Mouse (Mus musculus) liver, embryonic 16.5 days (tissue): ENCODE results near the gene Olr1. TPM values are rescaled to one million over a fixed set of nuclear protein-coding genes. Genes with fewer than 3 reads are reported as not detected.

Experiments
- ATAC-seq: fragments of 200-750 bp; cut with Nextera tagmentation; 2 replicates; pipeline ENCODE4 v1.8.0; 2017; ENCODE audit warnings: low read depth, mild to moderate bottlenecking, moderate number of reproducible peaks, moderate library complexity
- H3K27ac ChIP-seq: fragments of 300-500 bp; sonication (generic); 2 replicates; pipeline ENCODE4 v1.5.1; 2014; ENCODE audit warnings: mild to moderate bottlenecking, low read length
- H3K27me3 ChIP-seq: fragments of 300-500 bp; sonication (generic); 2 replicates; pipeline ENCODE4 v1.6.1; 2014; ENCODE audit warnings: low read depth, low read length, mixed read lengths; ENCODE audit not compliant: control insufficient read depth, insufficient read depth
- H3K36me3 ChIP-seq: fragments of 300-500 bp; sonication (generic); 2 replicates; pipeline ENCODE4 v1.6.1; 2014; ENCODE audit warnings: mild to moderate bottlenecking; ENCODE audit not compliant: control insufficient read depth, insufficient read depth
- H3K4me1 ChIP-seq: fragments of 300-500 bp; sonication (generic); 2 replicates; pipeline ENCODE4 v1.6.1; 2014; ENCODE audit warnings: low read depth, low read length, mixed read lengths; ENCODE audit not compliant: control insufficient read depth
- H3K4me2 ChIP-seq: fragments of 300-500 bp; sonication (generic); 2 replicates; pipeline ENCODE4 v1.6.1; 2014; ENCODE audit warnings: low read depth, low read length, mixed read lengths
- H3K4me3 ChIP-seq: fragments of 300-500 bp; sonication (generic); 2 replicates; pipeline ENCODE4 v1.5.1; 2014; ENCODE audit warnings: low read depth, mild to moderate bottlenecking, low read length
- H3K9ac ChIP-seq: fragments of 300-500 bp; sonication (generic); 2 replicates; pipeline ENCODE4 v1.6.1; 2014; ENCODE audit warnings: low read depth, low read length
- H3K9me3 ChIP-seq: fragments of 300-500 bp; sonication (generic); replicated peaks from 2 replicates; pipeline ENCODE4 v1.6.1; 2016; ENCODE audit warnings: low read length; ENCODE audit not compliant: control insufficient read depth
- WGBS: fragments of 180-500 bp; shearing (Covaris S2); extraction: QIAGEN DNeasy Blood & Tissue Kit; methylation state at CpG from one replicate; pipeline ENCODE4 v1.1.7; 2014; ENCODE audit not compliant: insufficient replicate concordance; 5-methylcytosine and 5-hydroxymethylcytosine counted together
- polyA plus RNA-seq: library from polyadenylated mRNA; unstranded; fragments of >200 nt; fragmentation: Nextera tagmentation; extraction: Ambion mirVana; gene quantifications from 2 replicates; pipeline ENCODE4 v1.2.1, GENCODE M21; 2015

Olr1 gene
- polyA plus RNA-seq, 1 experiment from 2014 or later: 1.3 TPM

DNA sequence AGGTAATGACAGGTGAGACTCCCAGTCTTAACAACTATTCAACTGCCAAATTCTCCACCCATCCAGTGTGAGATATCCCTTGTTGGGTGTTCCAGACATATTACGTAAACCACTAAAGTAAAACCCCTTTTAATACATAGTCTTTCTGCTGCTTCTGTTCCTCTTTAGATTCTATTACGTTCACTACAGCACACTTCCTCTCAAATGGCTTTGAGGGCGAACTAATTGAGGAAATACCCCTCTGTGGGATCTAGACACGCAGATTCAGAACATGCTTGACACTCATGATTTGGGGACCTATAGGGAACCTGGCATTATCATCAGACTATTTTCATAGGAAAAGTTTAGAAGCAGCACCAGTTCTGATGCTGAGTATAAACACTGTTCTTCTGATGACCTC is 12.0 kb downstream of the Olr1 start:
- WGBS: 30% methylated on average over 4 of the region's 4 CpGs
- no peak overlapping the region for H3K9ac ChIP-seq
- no peaks in the 10 kb centered on the region for H3K27me3 ChIP-seq
- no peak for ATAC-seq
- H3K27ac ChIP-seq: no peak overlapping the region
- no peak overlapping the region for H3K4me3 ChIP-seq
- no peaks in the 10 kb centered on the region for H3K36me3 ChIP-seq
- H3K4me1 ChIP-seq: no peaks in the 10 kb centered on the region
- no peaks in the 10 kb centered on the region for H3K9me3 ChIP-seq
- no peak overlapping the region for H3K4me2 ChIP-seq

GRCm38 (mm10) chr6:129480089-129480958 is 26.6 kb downstream of the Olr1 start:
- H3K4me3 ChIP-seq: no peak overlapping the region
- 59% methylated on average over 8 of the region's 8 CpGs for WGBS
- no peaks in the 10 kb centered on the region for H3K27me3 ChIP-seq
- H3K27ac ChIP-seq: no peak overlapping the region
- no peaks in the 10 kb centered on the region for H3K36me3 ChIP-seq
- H3K4me2 ChIP-seq: no peak overlapping the region
- no peak for ATAC-seq
- no peaks in the 10 kb centered on the region for H3K4me1 ChIP-seq
- no peak overlapping the region for H3K9ac ChIP-seq
- no peaks in the 10 kb centered on the region for H3K9me3 ChIP-seq

DNA sequence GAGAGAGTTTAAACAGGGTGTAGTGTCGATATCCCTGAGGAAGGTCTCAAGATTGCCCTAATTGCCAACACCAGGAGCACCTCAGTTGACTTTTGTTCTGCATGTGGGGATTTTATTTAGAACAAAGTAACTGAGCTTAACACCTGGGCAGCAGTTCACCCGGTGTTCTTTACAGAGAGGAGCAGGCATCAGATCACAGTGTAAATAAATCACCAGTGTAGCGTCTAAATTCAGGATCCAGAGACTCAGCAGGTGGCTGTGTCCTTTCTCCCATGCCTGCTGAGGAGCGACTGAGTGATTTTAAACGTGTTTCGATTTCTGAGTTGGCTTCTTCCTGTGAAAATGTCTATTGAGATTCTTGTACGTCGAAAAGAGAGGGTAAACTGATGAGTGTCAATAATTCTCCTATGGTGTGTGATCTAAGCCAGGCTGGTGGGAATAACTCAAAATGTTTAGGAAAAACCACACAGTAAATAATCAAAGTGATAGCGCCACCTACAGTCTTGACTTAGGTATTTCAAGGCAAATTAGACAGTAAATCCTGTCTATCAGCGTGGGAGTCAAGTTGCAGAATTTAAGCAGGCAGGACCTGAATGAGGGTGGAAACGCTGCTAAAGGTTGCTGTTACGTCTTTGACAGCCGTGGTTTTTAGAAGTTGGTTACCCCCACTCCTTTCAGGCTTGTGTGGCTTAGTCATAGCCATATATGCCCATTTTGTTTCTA is 30.4 kb downstream of the Olr1 start:
- Histone ChIP-seq H3K4me2 (no peak overlapping the region), H3K36me3 (no peaks in the 10 kb centered on the region), H3K9ac (no peak overlapping the region), H3K27ac (no peak overlapping the region), H3K27me3 (no peaks in the 10 kb centered on the region), H3K9me3 (no peaks in the 10 kb centered on the region), H3K4me1 (no peaks in the 10 kb centered on the region), H3K4me3 (no peak overlapping the region)
- no peak for ATAC-seq
- WGBS: 25% methylated on average over 13 of the region's 13 CpGs

DNA sequence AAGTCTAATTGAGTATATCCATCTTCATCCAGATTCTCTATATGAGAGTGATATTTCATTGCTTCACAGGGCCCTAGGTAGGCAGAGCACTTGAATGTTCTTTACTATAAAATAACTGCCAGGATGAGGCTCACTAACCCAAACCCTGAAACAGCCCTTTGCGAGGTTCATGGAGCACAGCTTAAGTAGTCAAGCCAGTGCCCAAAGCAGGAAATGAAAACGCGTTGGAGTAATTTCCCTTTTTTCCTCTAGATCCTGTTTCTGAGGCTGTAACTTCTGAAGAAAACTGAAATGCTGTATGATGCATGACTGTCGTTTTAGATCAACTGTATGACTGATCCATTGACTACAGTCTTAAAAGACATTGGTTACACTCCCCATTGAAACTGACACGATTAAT is 34.3 kb downstream of the Olr1 start:
- H3K27me3 ChIP-seq: no peaks in the 10 kb centered on the region
- no peaks in the 10 kb centered on the region for H3K36me3 ChIP-seq
- H3K4me1 ChIP-seq: no peaks in the 10 kb centered on the region
- no peak overlapping the region for H3K9ac ChIP-seq
- no peaks in the 10 kb centered on the region for H3K9me3 ChIP-seq
- no peak overlapping the region for H3K4me2 ChIP-seq
- WGBS: 29% methylated on average over 5 of the region's 5 CpGs
- no peak for ATAC-seq
- no peak overlapping the region for H3K4me3 ChIP-seq
- no peak overlapping the region for H3K27ac ChIP-seq

DNA sequence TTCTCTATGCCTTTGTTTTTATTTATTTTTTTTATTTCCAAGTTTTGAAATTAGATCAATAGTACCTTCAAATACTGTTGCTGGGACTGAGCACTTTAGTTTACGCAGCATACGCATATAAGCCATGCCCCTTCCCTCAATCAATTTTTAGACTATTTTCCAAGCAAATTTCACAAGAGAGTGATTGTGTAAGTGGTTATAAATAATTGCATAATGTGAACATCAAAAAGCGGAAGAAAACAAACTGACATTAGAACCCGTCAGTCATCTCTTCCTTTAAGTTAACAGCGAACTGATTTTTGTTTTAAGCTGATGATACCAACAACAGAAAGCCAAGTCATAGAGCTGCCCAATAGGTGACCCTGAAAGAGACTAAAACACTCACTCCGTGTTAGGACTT is 35.6 kb downstream of the Olr1 start:
- Histone ChIP-seq H3K9me3 (no peaks in the 10 kb centered on the region), H3K4me3 (no peak overlapping the region), H3K27ac (no peak overlapping the region), H3K27me3 (no peaks in the 10 kb centered on the region), H3K4me2 (no peak overlapping the region), H3K9ac (no peak overlapping the region), H3K36me3 (no peaks in the 10 kb centered on the region), H3K4me1 (no peaks in the 10 kb centered on the region)
- ATAC-seq: no peak
- 62% methylated on average over 6 of the region's 6 CpGs for WGBS

DNA sequence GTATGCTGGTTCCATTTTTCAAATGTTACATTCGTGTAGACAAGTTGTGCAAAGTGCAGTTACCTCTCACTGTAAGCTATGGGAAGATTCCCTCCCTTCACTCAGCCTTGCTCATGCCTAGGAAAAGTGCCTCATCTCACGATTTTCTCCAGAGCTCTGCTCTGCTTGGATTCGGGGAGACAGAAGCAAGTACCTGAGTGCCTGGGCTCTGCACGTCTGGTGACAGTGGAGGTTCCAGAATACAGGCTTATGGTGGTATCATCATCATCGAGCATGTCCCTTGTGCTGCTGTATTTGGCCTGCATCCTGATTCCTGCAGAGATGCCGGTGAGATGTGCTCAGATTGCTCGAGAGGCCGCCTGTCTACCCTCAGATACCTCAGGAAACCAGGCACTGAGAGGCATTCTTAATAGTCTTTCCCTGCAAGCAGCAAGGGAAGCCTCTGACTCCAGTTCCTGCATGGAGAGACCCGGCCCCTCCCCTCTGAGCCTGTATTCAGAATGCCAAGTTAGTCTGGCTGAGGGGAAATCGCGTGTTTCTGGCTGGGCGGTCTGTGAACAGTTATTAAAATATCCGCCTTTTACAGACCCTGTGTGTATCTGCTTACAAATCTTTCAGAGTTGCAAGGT is 55.4 kb downstream of the Olr1 start, which contains the start of gene Clec1a:
Gene Clec1a, minus strand, starts transcription at position 590 of the 629 bp plus-strand sequence.
- Histone ChIP-seq H3K36me3 (no peaks in the 10 kb centered on the region), H3K4me1 (no peaks in the 10 kb centered on the region), H3K4me2 (no peak within 1 kb of the TSS), H3K9ac (no peak within 1 kb of the TSS), H3K27ac (no peak within 1 kb of the TSS), H3K4me3 (no peak within 1 kb of the TSS), H3K27me3 (no peaks in the 10 kb centered on the region), H3K9me3 (no peaks in the 10 kb centered on the region)
- ATAC-seq: no peak
- 39% methylated on average over 13 of the region's 13 CpGs for WGBS

GRCm38 (mm10) chr6:129449743-129450142 is 57.2 kb downstream of the Olr1 start:
- no peak overlapping the region for H3K27ac ChIP-seq

DNA sequence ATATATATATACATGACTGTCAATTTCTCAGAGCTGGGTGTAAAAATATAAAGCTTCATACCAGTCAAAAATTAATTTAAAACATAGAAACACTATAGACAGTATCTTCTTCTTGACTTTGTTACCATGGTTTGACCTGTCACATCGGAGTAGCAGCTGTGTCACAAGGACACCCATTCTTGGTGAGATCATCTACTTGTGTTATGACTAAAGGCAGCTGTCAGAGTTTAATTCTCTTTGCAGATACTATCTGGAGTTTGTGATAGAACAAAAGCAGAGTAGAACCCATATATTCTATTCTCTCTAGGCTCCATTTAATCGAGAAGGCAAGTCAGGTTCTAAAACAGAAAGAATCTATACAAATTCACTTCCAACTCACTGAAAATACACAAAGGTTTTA is 68.9 kb downstream of the Olr1 start:
- H3K9ac ChIP-seq: no peak overlapping the region
- no peak for ATAC-seq
- no peak overlapping the region for H3K4me3 ChIP-seq
- H3K27me3 ChIP-seq: no peaks in the 10 kb centered on the region
- no peak overlapping the region for H3K4me2 ChIP-seq
- 61% methylated on average over 2 of the region's 2 CpGs for WGBS
- no peaks in the 10 kb centered on the region for H3K36me3 ChIP-seq
- H3K27ac ChIP-seq: no peak overlapping the region
- H3K9me3 ChIP-seq: no peaks in the 10 kb centered on the region
- no peaks in the 10 kb centered on the region for H3K4me1 ChIP-seq

More at GRCm38 (mm10) chr6:129449743-129450142, 57.2 kb downstream of the Olr1 start:
- Histone ChIP-seq H3K36me3 (no peaks in the 10 kb centered on the region), H3K9ac (no peak overlapping the region), H3K4me2 (no peak overlapping the region), H3K9me3 (no peaks in the 10 kb centered on the region), H3K4me1 (no peaks in the 10 kb centered on the region), H3K4me3 (no peak overlapping the region), H3K27me3 (no peaks in the 10 kb centered on the region)
- WGBS: 61% methylated on average over 6 of the region's 6 CpGs
- ATAC-seq: no peak

- Histone ChIP-seq H3K4me1 (no peaks in the 10 kb centered on the region), H3K36me3 (no peaks in the 10 kb centered on the region), H3K9ac (no peak overlapping the region), H3K4me3 (no peak overlapping the region), H3K27me3 (no peaks in the 10 kb centered on the region), H3K9me3 (no peaks in the 10 kb centered on the region), H3K27ac (no peak overlapping the region), H3K4me2 (no peak overlapping the region)
- whole genome bisulfite sequencing: 57% methylated on average over 3 of the region's 3 CpGs
- no peak for ATAC-seq
These were observed 70.9 kb downstream of the Olr1 start for GRCm38 (mm10) chr6:129436025-129436424.
